Mouse (Mus musculus): ENCODE data around the gene Gpr152. TPM values are rescaled to one million over a fixed set of nuclear protein-coding genes. Genes with fewer than 3 reads are reported as not detected.
"Not testable (repeated sequence)": the region's sequence is repeated elsewhere in the genome, so short reads cannot be mapped to it uniquely, and the experiment has no call there.

Gene Gpr152
- polyA plus RNA-seq, 1 experiment from 2014 or later, result not detected

GRCm38 (mm10) chr19:4131075-4131474 lies 8.5 kb upstream of the Gpr152 start:
- no peak for TF ChIP-seq CTCF (IDR thresholded peaks at IDR 0.05; ENCODE audit: low read depth)
- Histone ChIP-seq H3K27me3 (replicated peaks; ENCODE audit: control insufficient read depth, insufficient read depth, low read length) (no peaks in the 10 kb centered on the region), H3K9ac (ENCODE audit: low read depth, low read length) (no peak overlapping the region), H3K36me3 (ENCODE audit: control insufficient read depth, insufficient read depth) (peaks cover 42% of the 10 kb centered on the region), H3K9me3 (ENCODE audit: control insufficient read depth) (no peaks in the 10 kb centered on the region), H3K4me3 (ENCODE audit: low read depth, low read length) (no peak overlapping the region), H3K4me2 (replicated peaks; ENCODE audit: low read depth) (no peak overlapping the region), H3K27ac (ENCODE audit: low read depth, low read length) (no peak overlapping the region), H3K4me1 (replicated peaks; ENCODE audit: control insufficient read depth, insufficient read depth, low read length) (0 out of 2 replicates have a peak, but pooled peaks cover 3% of the 10 kb centered on the region)
- ATAC-seq, result no peak
- 89% methylated on average over 5 of the region's 5 CpGs for WGBS

- H3K4me3 ChIP-seq (ENCODE audit: low read depth, low read length), result no peak overlapping the region
- WGBS, result 91% methylated on average over 2 of the region's 2 CpGs
- H3K27me3 ChIP-seq (replicated peaks; ENCODE audit: control insufficient read depth, insufficient read depth, low read length), result no peaks in the 10 kb centered on the region
- peak; percentile 50 for TF ChIP-seq CTCF (IDR thresholded peaks at IDR 0.05; ENCODE audit: low read depth)
- no peak overlapping the region for H3K27ac ChIP-seq (ENCODE audit: low read depth, low read length)
- H3K36me3 ChIP-seq (ENCODE audit: control insufficient read depth, insufficient read depth), result peaks cover 42% of the 10 kb centered on the region
- no peaks in the 10 kb centered on the region for H3K9me3 ChIP-seq (ENCODE audit: control insufficient read depth)
- H3K9ac ChIP-seq (ENCODE audit: low read depth, low read length), result no peak overlapping the region
- no peak for ATAC-seq
- no peak overlapping the region for H3K4me2 ChIP-seq (replicated peaks; ENCODE audit: low read depth)
- 0 out of 2 replicates have a peak, but pooled peaks cover 3% of the 10 kb centered on the region for H3K4me1 ChIP-seq (replicated peaks; ENCODE audit: control insufficient read depth, insufficient read depth, low read length)
Measured at GRCm38 (mm10) chr19:4131768-4132167, 7.8 kb upstream of the Gpr152 start.

- H3K9ac ChIP-seq (ENCODE audit: low read depth, low read length), result no peak overlapping the region
- peaks cover 33% of the 10 kb centered on the region for H3K36me3 ChIP-seq (ENCODE audit: control insufficient read depth, insufficient read depth)
- no peaks in the 10 kb centered on the region for H3K27me3 ChIP-seq (replicated peaks; ENCODE audit: control insufficient read depth, insufficient read depth, low read length)
- H3K4me1 ChIP-seq (replicated peaks; ENCODE audit: control insufficient read depth, insufficient read depth, low read length), result no peaks in the 10 kb centered on the region
- no peak overlapping the region for H3K27ac ChIP-seq (ENCODE audit: low read depth, low read length)
- WGBS, result 87% methylated on average over 4 of the region's 4 CpGs
- no peak for TF ChIP-seq CTCF (IDR thresholded peaks at IDR 0.05; ENCODE audit: low read depth)
- H3K4me3 ChIP-seq (ENCODE audit: low read depth, low read length), result no peak overlapping the region
- H3K9me3 ChIP-seq (ENCODE audit: control insufficient read depth), result no peaks in the 10 kb centered on the region
- no peak for ATAC-seq
- H3K4me2 ChIP-seq (replicated peaks; ENCODE audit: low read depth), result no peak overlapping the region
Measured at GRCm38 (mm10) chr19:4134354-4134753, 5.2 kb upstream of the Gpr152 start.

GRCm38 (mm10) chr19:4135229-4135962 lies 4.2 kb upstream of the Gpr152 start:
- H3K4me2 ChIP-seq (replicated peaks; ENCODE audit: low read depth); H3K27me3 ChIP-seq (replicated peaks; ENCODE audit: control insufficient read depth, insufficient read depth, low read length); H3K9me3 ChIP-seq (ENCODE audit: control insufficient read depth); H3K4me3 ChIP-seq (ENCODE audit: low read depth, low read length); H3K27ac ChIP-seq (ENCODE audit: low read depth, low read length); H3K4me1 ChIP-seq (replicated peaks; ENCODE audit: control insufficient read depth, insufficient read depth, low read length); H3K9ac ChIP-seq (ENCODE audit: low read depth, low read length); ATAC-seq: not testable (repeated sequence)
- 81% methylated on average over 6 of the region's 6 CpGs for WGBS
- peaks cover 23% of the 10 kb centered on the region for H3K36me3 ChIP-seq (ENCODE audit: control insufficient read depth, insufficient read depth)

GRCm38 (mm10) chr19:4135963-4136345 lies 3.6 kb upstream of the Gpr152 start:
- peaks cover 22% of the 10 kb centered on the region for H3K36me3 ChIP-seq (ENCODE audit: control insufficient read depth, insufficient read depth)
- peak; percentile 66 for ATAC-seq
- not testable (repeated sequence) for H3K27me3 ChIP-seq (replicated peaks; ENCODE audit: control insufficient read depth, insufficient read depth, low read length); H3K9ac ChIP-seq (ENCODE audit: low read depth, low read length); H3K9me3 ChIP-seq (ENCODE audit: control insufficient read depth); H3K4me2 ChIP-seq (replicated peaks; ENCODE audit: low read depth); H3K4me1 ChIP-seq (replicated peaks; ENCODE audit: control insufficient read depth, insufficient read depth, low read length); H3K27ac ChIP-seq (ENCODE audit: low read depth, low read length); H3K4me3 ChIP-seq (ENCODE audit: low read depth, low read length)
- 17% methylated on average over 8 of the region's 8 CpGs for WGBS
- peak; percentile 70 for TF ChIP-seq CTCF (IDR thresholded peaks at IDR 0.05; ENCODE audit: low read depth)

- Histone ChIP-seq H3K36me3 (ENCODE audit: control insufficient read depth, insufficient read depth) (peaks cover 17% of the 10 kb centered on the region), H3K27ac (ENCODE audit: low read depth, low read length) (no peak overlapping the region), H3K4me1 (replicated peaks; ENCODE audit: control insufficient read depth, insufficient read depth, low read length) (no peaks in the 10 kb centered on the region), H3K27me3 (replicated peaks; ENCODE audit: control insufficient read depth, insufficient read depth, low read length) (no peaks in the 10 kb centered on the region), H3K9me3 (ENCODE audit: control insufficient read depth) (no peaks in the 10 kb centered on the region), H3K4me2 (replicated peaks; ENCODE audit: low read depth) (no peak overlapping the region), H3K9ac (ENCODE audit: low read depth, low read length) (no peak overlapping the region), H3K4me3 (ENCODE audit: low read depth, low read length) (no peak overlapping the region)
- 87% methylated on average over 5 of the region's 5 CpGs for WGBS
- no peak for TF ChIP-seq CTCF (IDR thresholded peaks at IDR 0.05; ENCODE audit: low read depth)
- ATAC-seq, result no peak
Measured at GRCm38 (mm10) chr19:4136463-4136862, 3.1 kb upstream of the Gpr152 start.

All from intestine, postnatal 0 days (tissue).